Comparison of ENCODE assay signal across 9 mouse cellular contexts in the genomic region with DNA sequence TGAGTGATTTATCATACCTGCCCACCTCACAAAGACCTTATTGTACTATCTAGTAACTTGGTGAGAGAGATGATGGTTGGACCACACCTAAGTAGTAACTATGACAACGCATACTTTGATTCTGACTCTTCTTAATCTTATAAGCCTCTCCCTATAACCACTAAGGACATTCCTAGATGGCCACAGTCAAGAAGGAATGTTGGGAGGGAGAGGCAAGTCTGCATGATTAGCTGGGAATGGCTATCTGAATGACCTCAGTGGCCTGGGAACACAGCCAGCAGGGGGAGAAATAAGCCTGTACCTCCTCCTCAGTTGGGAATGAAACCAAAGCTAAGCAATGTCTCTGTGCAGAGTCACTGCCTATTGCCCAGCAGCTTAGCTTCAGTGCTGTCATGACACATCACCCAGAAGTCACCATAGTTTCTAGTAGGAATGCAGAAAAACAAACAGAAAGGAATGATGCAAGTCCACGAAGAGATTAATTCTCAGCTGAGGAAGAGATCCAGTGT. TPM values are rescaled to one million over a fixed set of nuclear protein-coding genes. Genes with fewer than 3 reads are reported as not detected.
DNase-seq lines count a peak whose midpoint lies in the region; ATAC-seq lines count a peak whose summit lies in the region.
"Had no signal": no experiment of that assay in that cellular context is flagged by ENCODE, and none has a peak within 500 bp of the region (broad histone marks: within the 10 kb centered on the region; RNA-seq: fewer than 3 reads in every experiment).

No protein-coding gene starts in this region.

- 39% methylated on average over 2 of the region's 2 CpGs for WGBS in heart, embryonic 11.5 days (ENCODE audit: insufficient replicate concordance)
- WGBS in forebrain, embryonic 14.5 days = 67% methylated on average over 2 of the region's 2 CpGs

- ATAC-seq in heart, embryonic 11.5 days (replicated peaks; ENCODE audit: insufficient number of reproducible peaks, low FRiP score, low TSS enrichment) = peak; percentile 61
- no peak for ATAC-seq in forebrain, embryonic 14.5 days
- ATAC-seq: hindbrain, postnatal 0 days had no signal

- no peak overlapping the region for H3K9ac ChIP-seq in heart, embryonic 11.5 days (ENCODE audit: low read depth, low read length)
- no peak overlapping the region for H3K9ac ChIP-seq in forebrain, embryonic 14.5 days (ENCODE audit: low read length)

- H3K36me3 ChIP-seq in heart, embryonic 11.5 days (ENCODE audit: control insufficient read depth, insufficient read depth, low read length) = no peaks in the 10 kb centered on the region
- no peaks in the 10 kb centered on the region for H3K36me3 ChIP-seq in forebrain, embryonic 14.5 days (ENCODE audit: control insufficient read depth, insufficient read depth, low read length)

- DNase-seq in MN1 (ENCODE audit: low spot score) = peak; percentile 26
- peak; percentile 64 for DNase-seq in adrenal gland, adult 8-10 months
- peak; percentile 59 to 61 for DNase-seq in kidney, postnatal 25 days
- no peak for DNase-seq in cerebellum, adult 11-12 months
- no peak for DNase-seq in layer of hippocampus, postnatal 14 days (ENCODE audit: low spot score in 2 of 2)
- no peak for DNase-seq in forebrain, embryonic 14.5 days (ENCODE audit: low spot score)
- no peak for DNase-seq in left cerebral cortex, postnatal 14 days (ENCODE audit: low spot score in 2 of 2)

- no peak overlapping the region for H3K27ac ChIP-seq in heart, embryonic 11.5 days (ENCODE audit: low read depth, low read length)
- H3K27ac ChIP-seq in forebrain, embryonic 14.5 days (ENCODE audit: low read depth, low read length) = no peak overlapping the region
- H3K27ac ChIP-seq: hindbrain, postnatal 0 days had no signal

- no peaks in the 10 kb centered on the region for H3K27me3 ChIP-seq in heart, embryonic 11.5 days (ENCODE audit: control insufficient read depth, insufficient read depth, low read length)
- no peaks in the 10 kb centered on the region for H3K27me3 ChIP-seq in forebrain, embryonic 14.5 days (replicated peaks; ENCODE audit: control insufficient read depth, insufficient read depth, low read length)

- H3K4me2 ChIP-seq in heart, embryonic 11.5 days = no peak overlapping the region
- no peak overlapping the region for H3K4me2 ChIP-seq in forebrain, embryonic 14.5 days (ENCODE audit: low read length)

- intact Hi-C loops in left cerebral cortex, postnatal 14 days (cut with DNase I) = no loop called here

- H3K9me3 ChIP-seq in heart, embryonic 11.5 days (replicated peaks; ENCODE audit: control insufficient read depth, low read length) = no peaks in the 10 kb centered on the region
- H3K9me3 ChIP-seq in forebrain, embryonic 14.5 days (replicated peaks; ENCODE audit: control insufficient read depth, low read length) = no peaks in the 10 kb centered on the region

- H3K4me3 ChIP-seq in heart, embryonic 11.5 days (ENCODE audit: low read depth, low read length) = no peak overlapping the region
- no peak overlapping the region for H3K4me3 ChIP-seq in forebrain, embryonic 14.5 days (ENCODE audit: low read depth, low read length)

- H3K4me1 ChIP-seq in heart, embryonic 11.5 days (ENCODE audit: control insufficient read depth, insufficient read depth, low read length) = peaks cover 3% of the 10 kb centered on the region; the same call in 1 of the 2 replicates
- no peaks in the 10 kb centered on the region for H3K4me1 ChIP-seq in forebrain, embryonic 14.5 days (ENCODE audit: control insufficient read depth, insufficient read depth, low read length)

RNA-seq across cellular contexts. Expression of gene S100a11, which starts 16.8 kb away (rescaled TPM):
- 100 to 1,000 TPM; 161 to 194 (median 182) TPM for total RNA-seq in adrenal gland, adult 8-10 months (2022)
- polyA plus RNA-seq in heart, embryonic 11.5 days (2014; fragmentation: Nextera tagmentation; extraction: Ambion mirVana) = 733 and 790 TPM in 2 replicates
- 10 to 100 TPM; 11.8 to 17.4 TPM for total RNA-seq in layer of hippocampus, postnatal 14 days (2021)
- 140 and 148 TPM in 2 replicates for polyA plus RNA-seq in forebrain, embryonic 14.5 days (2014; fragmentation: Nextera tagmentation; extraction: Ambion mirVana)
- total RNA-seq in left cerebral cortex, postnatal 14 days (2021) = 10 to 100 TPM; 16.7 to 17.7 TPM

RNA-seq across cellular contexts. Expression of gene S100a10, which starts 17.8 kb away (rescaled TPM):
- total RNA-seq in adrenal gland, adult 8-10 months (2022) = 100 to 1,000 TPM; 108 to 159 (median 130) TPM
- polyA plus RNA-seq in heart, embryonic 11.5 days (2014; fragmentation: Nextera tagmentation; extraction: Ambion mirVana) = 216 and 222 TPM in 2 replicates
- total RNA-seq in layer of hippocampus, postnatal 14 days (2021) = 10 to 100 TPM; 31.1 to 34.9 TPM
- polyA plus RNA-seq in forebrain, embryonic 14.5 days (2014; fragmentation: Nextera tagmentation; extraction: Ambion mirVana) = 121 and 131 TPM in 2 replicates
- 10 to 100 TPM; 35.8 to 37.2 TPM for total RNA-seq in left cerebral cortex, postnatal 14 days (2021)

Comparison
In these comparisons a context has a peak if more than half of its experiments do, and no peak if none do; other contexts are left out.
1. DNase-seq: peak in MN1 (single experiment), adrenal gland, adult 8-10 months (single experiment) and kidney, postnatal 25 days (2 of 2); none in cerebellum, adult 11-12 months (single experiment), layer of hippocampus, postnatal 14 days (0 of 2), forebrain, embryonic 14.5 days (single experiment) and left cerebral cortex, postnatal 14 days (0 of 2).
2. RNA of gene S100a11, which starts 16.8 kb away (total RNA-seq): 161 to 194 TPM in adrenal gland, adult 8-10 months; 16.7 to 17.7 TPM in left cerebral cortex, postnatal 14 days and 11.8 to 17.4 TPM in layer of hippocampus, postnatal 14 days; every median in the first group is over 4 times any median in the second.